Mouse (Mus musculus): ENCODE data around the gene Gfi1. TPM values are rescaled to one million over a fixed set of nuclear protein-coding genes. Genes with fewer than 3 reads are reported as not detected.

The Gfi1 gene
- total RNA-seq (2017): 0.98 and 1.9 TPM in 2 replicates

DNA sequence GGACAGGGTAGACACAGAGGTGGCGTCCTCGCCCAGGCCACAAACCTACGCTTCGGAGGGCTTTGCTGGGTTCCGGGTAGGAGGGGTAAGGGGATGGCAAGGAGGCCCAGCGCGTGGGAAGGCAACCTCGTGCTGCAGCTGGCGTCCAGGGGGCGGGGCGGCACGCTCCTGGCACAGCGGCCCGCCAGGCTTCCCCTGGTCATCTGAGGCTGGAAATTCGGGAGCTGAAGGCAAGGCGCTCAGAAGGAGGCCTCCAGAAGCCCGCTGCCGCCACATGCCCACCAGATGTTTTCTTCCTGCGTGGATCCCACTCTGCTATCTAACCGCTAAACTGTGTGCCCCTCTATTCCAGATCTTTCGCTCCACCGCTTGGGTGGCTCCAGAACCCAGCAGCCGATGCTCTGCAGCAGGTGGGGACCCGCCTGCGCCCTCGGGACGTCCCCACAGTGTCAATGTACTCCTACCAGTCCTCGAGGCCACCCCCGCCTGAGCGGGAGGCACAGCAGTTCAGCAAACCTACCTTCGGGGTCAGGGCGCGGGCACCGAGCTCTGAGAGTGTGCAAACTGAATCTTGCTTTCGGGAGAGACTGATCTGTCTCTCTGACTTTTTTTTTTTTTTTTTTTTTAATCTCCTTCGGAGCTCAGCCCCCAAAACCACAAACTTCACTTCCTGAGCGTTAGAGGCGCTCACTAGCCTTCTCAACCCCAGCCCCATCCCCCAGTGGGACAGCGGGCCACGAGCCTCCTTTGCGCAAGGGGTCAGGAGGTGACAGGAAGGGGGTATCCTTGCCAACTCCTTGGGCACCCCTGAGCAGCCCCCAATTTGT, at the start of gene Gfi1:
Gene Gfi1 (minus strand): TSS at position 602 of the 827 bp plus-strand sequence.
- peak; percentile 45 for ATAC-seq (ENCODE audit: extremely low read depth, insufficient number of reproducible peaks, low FRiP score, poor library complexity, severe bottlenecking)

DNA sequence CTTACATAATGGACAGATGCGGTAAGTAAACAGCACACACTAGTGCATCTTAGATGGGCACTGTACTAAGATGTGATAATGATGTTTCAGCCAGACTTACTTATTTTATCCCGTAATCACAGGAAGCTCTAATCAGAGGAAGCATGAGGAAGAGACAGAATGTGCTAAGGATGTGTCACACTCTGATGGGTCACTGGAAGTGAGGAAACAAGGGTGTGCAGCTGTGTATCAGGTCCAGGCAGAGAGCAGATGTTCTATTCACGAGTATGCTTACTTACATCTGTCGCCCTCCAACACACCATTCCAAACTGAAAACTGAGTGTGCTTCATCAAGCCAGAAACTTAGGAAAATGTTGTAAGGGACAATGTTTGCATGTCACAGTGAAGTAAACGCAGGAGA, 46.2 kb upstream of the Gfi1 start:
- no peak for ATAC-seq (ENCODE audit: extremely low read depth, insufficient number of reproducible peaks, low FRiP score, poor library complexity, severe bottlenecking)

DNA sequence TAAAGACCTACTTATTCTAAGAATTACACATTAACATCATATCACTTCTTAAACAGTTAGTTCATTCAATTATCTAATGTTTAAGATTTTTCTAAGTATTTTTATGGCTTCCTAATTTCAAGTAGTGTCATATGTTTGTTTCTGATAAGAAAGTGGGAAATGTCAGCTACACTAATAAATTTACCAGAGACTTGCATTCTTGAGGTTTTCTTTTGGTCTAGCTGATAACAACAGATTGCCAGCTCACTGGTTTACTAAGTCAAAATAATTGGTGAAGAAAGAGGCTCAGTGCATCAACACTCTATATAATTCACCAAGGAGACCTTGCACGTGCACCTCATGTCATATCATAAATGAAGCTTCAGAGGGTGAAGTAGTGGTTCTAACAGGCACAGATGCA, 42.4 kb upstream of the Gfi1 start:
- no peak for ATAC-seq (ENCODE audit: extremely low read depth, insufficient number of reproducible peaks, low FRiP score, poor library complexity, severe bottlenecking)

DNA sequence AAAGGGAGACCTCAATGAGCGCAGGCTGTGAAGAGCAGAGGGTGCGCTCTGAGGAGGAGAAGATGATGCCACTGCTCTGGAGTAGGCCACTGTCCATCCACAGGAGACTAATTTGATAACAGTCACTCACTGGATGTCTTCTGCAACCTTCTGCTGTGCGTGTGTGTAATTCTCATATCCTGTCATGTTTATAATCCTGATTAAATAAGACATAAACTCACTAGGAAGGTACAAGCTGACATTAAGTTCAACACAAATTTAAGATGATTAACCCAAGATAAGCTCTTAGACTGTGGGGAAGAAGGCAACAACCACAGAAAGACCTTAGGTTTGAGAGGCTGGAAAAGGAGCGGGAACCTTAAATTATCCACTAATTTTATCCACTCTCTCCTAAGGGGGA, 40.1 kb upstream of the Gfi1 start:
- no peak for ATAC-seq (ENCODE audit: extremely low read depth, insufficient number of reproducible peaks, low FRiP score, poor library complexity, severe bottlenecking)

DNA sequence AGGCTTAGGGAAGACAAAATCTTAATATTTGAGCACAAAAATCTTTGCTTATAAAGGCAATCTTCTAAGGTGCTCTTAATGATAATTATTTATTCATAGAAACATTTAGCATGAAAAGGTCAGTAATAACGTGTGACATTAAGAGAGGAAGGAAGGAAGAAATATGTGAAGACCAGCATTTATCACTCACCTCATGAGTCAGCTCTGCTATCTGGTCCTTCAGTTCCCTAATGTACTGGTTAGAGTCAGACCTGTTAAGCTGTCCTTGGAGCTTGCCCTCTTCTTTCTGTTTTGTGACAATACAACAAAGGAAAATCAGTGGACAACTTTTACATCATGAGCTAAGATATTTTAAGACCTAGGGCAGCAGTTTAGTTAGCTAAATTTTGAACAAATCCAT, 38.6 kb upstream of the Gfi1 start:
- no peak for ATAC-seq (ENCODE audit: extremely low read depth, insufficient number of reproducible peaks, low FRiP score, poor library complexity, severe bottlenecking)

DNA sequence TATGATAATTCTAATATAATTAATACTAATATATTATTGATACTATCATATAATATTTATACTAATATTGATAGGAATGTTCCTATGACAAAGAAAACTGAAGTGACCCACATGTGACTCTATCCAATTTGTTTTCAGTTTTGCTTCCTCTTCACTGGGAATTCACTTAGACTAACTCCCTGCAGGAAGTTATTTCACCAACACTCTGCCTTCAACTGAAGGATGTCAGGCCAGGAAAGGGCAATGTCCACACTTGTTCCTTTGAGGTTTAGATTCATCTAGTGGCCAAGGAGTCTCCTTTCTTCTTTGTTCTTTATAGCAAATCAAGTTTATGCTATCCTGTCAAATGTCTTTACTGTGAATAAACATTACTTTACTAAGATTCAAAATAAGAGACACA, 37.8 kb upstream of the Gfi1 start:
- ATAC-seq (ENCODE audit: extremely low read depth, insufficient number of reproducible peaks, low FRiP score, poor library complexity, severe bottlenecking): no peak

DNA sequence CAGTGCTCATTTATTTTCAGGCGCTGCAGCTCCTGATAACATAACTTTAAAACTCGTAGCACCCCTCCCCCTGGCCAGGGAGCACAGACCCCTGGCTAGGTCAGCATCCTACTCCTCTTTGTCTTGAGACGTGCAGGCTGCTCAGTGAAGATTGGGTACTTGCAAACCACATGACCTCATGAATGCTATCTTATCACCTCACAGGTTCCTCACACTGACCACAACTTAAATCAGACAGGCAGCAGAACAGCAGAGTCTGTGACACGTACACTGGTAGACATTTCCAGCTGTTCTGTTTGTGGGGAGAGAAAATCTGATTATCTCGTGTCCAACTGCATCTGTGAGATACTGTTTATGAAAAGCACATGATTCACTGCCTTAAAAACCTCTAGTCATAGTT, 33.3 kb upstream of the Gfi1 start:
- no peak for ATAC-seq (ENCODE audit: extremely low read depth, insufficient number of reproducible peaks, low FRiP score, poor library complexity, severe bottlenecking)

DNA sequence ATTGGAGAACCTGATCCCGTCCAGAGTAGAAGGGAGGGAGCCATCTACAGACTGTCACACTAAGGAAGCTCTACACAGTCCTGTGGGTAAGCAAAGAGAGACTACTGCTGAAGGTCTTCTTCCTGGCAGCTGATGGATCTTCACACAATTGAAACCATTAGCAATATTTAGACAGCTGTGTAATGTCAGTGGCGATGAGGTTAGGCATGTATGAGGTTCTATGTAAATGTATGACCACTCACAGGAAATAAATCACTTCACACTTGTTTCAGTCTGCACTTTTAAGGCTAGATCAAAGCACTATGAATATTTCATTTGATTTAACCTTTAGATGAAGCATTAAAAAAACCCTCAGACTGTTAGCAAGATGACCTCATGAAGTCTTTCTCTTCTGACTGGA, 30.2 kb upstream of the Gfi1 start:
- no peak for ATAC-seq (ENCODE audit: extremely low read depth, insufficient number of reproducible peaks, low FRiP score, poor library complexity, severe bottlenecking)

DNA sequence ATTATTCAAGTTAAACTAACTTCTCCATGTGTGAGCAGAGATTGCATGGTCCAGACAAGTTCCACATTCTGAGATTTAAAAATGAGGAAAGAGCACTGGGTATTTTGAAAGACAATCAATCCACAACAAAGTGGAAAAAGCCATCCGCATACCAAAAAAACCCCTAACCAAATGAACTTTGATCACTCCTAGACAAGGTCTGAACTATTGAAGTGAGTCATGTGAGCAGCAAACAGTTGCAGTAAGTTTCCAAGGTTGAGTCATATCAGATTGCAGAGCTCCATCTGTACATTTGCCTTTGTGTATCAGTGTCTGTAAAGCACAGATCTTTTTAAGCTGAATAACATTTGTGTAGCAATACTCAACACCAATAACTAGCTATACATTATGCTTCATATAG, 28.9 kb upstream of the Gfi1 start:
- ATAC-seq (ENCODE audit: extremely low read depth, insufficient number of reproducible peaks, low FRiP score, poor library complexity, severe bottlenecking): no peak

DNA sequence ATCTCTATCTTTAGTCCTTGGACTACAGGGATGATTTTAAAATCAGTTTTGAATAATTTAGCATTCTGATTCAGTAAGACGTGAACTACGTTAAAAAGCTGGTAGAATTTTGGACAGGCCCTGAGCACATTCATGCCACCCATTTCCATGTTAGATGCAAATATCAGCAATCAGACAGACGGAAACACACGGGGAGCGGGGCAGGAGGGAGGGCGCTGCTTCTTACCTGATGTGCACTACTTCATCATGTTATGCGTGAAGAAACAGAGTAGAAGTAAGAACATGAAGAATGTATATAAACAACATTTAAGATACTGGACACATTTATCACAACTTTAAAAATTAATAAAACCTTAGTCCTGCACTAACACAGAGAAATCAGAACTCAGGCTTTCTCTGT, 27.8 kb upstream of the Gfi1 start:
- ATAC-seq (ENCODE audit: extremely low read depth, insufficient number of reproducible peaks, low FRiP score, poor library complexity, severe bottlenecking): no peak

DNA sequence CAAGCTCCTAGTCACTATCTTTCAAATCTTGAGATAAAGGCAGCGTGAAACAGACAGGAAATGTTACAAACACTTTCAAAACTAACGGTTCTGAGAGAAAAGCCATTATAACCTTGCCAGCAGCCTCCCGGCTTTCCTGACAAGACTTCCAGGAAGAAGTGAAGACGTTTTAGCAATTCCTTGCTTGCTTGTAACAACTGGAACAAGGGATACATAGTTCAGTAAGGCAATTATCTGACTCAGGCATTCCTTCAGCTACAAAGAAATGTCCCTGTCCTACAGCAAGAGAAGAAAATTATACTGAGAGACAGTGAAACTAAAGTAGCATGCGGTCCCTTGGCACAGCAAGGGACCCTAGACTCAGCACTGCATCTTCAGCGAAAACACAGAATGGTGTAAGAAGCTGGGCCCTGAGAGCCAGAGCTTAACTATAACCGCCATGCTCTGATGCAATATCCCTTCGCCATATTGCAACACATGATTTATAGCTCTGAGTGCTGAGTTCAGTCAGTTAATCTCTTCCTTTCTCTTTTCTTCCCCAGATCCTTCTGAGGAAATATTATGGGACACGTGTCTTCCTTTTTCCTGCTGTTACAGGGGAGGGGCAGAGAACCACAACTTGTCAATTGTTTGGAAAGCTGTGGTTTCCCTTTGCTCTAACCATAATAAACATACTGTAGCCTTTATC, 23.5 kb upstream of the Gfi1 start:
- ATAC-seq (ENCODE audit: extremely low read depth, insufficient number of reproducible peaks, low FRiP score, poor library complexity, severe bottlenecking): peak; percentile 69; the same call in 1 of the 2 replicates

DNA sequence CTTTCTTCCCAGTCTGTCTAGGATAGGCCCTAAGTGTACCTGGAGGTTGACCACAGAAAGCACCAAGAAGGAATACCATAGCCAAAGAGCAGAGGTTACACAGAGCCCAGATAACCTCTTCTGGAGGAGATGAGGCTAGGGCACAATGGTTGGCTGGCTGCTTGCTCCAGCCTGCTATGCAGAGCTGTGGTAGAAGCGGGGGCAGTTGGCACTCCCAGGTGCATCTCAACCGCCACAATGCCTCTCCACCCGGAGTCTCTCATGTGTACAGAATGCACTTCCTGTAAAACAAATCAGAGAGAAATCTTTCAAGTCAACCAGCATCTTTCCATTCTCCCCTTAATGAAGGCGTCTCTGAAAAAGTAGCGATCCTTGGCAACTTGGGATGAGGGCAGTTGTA, 13.2 kb upstream of the Gfi1 start:
- ATAC-seq (ENCODE audit: extremely low read depth, insufficient number of reproducible peaks, low FRiP score, poor library complexity, severe bottlenecking): peak; percentile 16; the same call in 1 of the 2 replicates

DNA sequence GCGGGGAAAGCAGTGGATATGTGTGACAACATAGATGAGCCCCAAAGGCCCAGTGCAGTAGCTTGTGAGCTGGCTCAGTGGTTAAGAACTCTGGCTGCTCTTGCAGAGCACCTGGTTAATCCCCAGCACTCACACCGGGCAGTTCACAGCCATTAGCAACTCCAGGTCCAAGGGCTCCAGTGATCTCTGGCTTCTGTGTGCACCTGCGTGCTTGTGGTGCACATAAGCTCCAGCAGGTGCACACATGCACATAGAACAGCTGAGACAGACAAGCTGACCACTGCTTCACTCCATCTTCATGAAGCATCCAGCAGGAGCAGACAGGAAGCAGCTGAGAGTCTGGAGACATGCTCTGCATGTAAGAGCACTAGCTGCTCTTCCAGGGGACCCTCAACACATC, 12.5 kb upstream of the Gfi1 start:
- no peak for ATAC-seq (ENCODE audit: extremely low read depth, insufficient number of reproducible peaks, low FRiP score, poor library complexity, severe bottlenecking)

DNA sequence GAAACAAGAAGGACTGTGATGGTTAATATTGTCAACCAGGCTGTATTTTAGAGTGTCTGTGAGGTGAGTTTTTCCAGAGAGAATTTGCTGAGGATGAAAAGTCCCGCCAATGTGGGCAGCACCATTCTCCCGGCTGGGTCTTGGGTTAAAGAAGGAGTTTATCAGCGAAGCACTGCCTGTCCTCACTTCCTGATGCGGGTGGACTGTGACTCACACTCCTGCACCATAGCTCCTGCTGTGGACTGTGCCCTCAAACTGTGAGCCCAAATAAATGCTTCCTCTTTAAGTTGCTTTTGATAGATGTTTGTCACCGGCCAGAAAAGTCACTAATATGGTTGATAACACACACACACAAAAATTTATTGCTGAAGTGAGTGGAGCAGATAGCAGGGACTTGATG, 10.3 kb upstream of the Gfi1 start:
- ATAC-seq (ENCODE audit: extremely low read depth, insufficient number of reproducible peaks, low FRiP score, poor library complexity, severe bottlenecking): no peak

DNA sequence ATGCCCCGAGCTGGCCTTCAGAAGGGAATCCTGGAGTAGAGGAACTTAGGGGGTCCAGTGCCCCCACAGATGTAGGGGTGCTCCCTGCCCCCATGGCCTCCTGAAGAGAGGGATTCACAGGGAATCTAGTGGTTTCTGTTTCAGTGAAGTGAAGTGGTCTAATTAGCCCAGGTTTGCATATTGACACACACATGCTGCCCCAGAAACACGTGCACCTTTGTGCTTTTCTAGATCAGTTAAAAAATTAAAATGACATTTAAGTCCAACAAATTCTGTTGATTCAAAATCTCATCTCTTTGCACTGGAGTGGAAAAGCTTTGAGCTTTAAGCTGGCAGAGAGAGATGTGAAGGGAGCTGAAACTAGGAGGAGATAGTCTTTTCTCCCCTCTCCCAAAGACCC, 6.0 kb upstream of the Gfi1 start:
- no peak for ATAC-seq (ENCODE audit: extremely low read depth, insufficient number of reproducible peaks, low FRiP score, poor library complexity, severe bottlenecking)

DNA sequence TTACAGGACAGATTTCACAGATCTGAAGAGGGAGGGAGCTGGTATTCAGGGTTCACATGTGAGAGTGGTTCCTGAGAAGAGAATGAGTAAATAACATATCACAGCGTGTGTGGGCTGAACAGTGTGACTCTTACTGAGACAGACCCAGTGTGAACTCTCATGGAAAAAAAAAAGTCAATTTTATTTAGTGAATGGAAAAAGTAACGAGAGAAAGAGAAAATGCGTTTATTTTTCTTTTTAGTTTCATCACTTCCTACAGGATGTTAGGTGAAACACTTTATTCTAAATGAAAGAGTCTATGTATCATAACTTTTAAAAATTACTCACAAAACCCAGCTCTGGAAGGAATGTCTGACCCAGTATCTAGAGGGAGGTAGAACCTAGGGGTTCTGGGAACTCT, 5.6 kb upstream of the Gfi1 start:
- no peak for ATAC-seq (ENCODE audit: extremely low read depth, insufficient number of reproducible peaks, low FRiP score, poor library complexity, severe bottlenecking)

DNA sequence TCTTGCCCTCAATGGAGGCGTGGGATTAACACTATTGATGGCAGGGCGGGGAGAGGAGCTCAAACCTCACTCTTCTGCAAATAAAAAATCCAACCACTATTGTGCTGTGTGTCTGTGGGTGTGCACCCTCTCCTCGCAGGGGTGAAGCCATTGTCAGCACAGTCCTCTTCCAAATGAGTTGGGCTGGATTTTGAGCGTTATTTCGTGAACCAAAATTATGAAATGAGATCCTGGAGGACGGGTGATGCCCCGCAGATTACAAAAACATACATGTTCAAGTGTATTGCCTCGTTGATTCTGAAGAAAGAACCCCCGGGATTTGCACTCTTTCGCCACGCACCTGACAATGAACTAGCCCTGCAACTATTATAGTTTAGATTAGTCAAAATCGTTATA, 1.2 kb upstream of the Gfi1 start:
- ATAC-seq (ENCODE audit: extremely low read depth, insufficient number of reproducible peaks, low FRiP score, poor library complexity, severe bottlenecking): no peak

DNA sequence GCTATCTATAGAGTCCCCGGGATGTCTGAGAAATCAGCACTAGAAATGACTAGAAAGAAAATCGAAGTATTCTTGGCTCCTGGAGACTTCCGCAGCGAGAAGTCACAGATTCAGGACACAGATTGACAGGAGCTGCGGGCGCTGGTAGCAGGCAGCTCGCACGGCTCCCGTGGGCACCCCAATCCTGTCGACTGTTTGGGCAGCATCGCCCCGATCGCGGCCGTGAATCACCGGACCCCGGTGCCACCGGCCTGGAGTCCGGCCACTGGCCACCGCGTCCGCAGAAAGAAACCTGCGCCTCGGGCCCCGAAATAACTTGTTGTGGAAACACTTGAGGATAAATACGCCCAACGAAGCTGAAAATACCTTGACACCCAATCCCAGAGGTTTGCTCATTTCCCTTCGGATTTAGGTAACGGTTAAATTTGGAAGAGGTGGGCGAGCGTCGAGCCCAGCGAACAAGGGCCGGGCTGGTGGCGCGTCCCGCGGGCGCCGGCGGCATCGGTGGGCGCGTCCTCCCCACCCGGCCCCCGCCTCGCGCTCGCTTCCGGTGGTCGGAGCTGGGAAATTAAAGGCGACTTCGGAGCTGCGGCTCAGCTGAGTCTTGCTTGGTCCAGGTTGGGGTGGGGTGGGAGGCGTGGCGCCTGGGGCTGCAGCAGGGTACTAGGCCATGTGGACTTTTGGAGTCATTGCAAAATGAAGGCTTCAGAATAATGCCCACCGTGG, 608 bp upstream of the Gfi1 start:
- ATAC-seq (ENCODE audit: extremely low read depth, insufficient number of reproducible peaks, low FRiP score, poor library complexity, severe bottlenecking): no peak

DNA sequence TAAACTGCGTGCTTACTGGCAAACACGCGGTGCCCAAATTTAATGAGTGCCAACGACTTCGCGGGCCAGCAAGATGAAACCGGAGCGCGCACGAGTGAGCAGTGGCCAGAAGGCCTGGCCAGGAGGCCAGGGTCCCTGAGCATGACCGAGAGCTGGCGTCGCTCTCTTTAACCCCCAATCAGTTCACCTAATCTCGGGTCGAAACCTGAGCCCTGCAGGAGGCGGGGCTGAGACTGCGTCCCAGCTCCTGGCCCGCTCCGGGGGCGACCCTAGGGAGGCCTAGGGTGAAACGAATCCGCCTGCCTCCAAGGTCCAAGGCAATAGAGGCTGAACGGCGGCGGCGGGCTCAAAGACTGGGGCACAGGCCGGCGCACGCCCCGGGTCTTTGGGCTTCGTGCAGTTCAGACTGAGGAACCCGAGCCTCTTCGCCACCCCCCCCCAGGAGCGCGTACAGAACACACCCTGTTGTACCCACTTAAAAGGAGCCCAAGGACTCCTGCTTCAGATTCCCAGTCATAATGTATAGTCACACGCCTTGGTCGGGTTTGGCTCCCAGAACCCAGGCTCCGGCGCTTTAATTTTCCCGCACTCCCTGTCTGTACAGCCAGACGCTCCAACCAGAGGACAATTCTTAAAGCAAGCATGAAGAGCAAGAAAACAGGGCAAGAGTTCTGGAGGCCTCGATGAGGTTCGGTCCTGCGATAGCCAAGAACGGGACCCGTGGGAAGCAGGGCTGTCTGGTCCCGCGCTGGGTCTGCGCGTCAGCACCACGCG, 988 bp downstream of the Gfi1 start:
- ATAC-seq (ENCODE audit: extremely low read depth, insufficient number of reproducible peaks, low FRiP score, poor library complexity, severe bottlenecking): no peak
